Mouse (Mus musculus) lung, embryonic 14.5 days (tissue): Measurements from ENCODE around the gene Cacnb1. TPM values are rescaled to one million over a fixed set of nuclear protein-coding genes. Genes with fewer than 3 reads are reported as not detected.

ENCODE experiments used
- ATAC-seq: fragments of 200-750 bp; cut with Nextera tagmentation; 2 replicates; pipeline ENCODE4 v1.8.0; 2017; ENCODE audit warnings: mild to moderate bottlenecking, moderate TSS enrichment, moderate library complexity; ENCODE audit not compliant: insufficient read depth
- DNase-seq: peaks from one replicate; pipeline ENCODE4 v3.0.0-alpha.2; 2015
- H3K27ac ChIP-seq: fragments of 300-500 bp; sonication (generic); 2 replicates; pipeline ENCODE4 v1.5.1; 2014; ENCODE audit warnings: low read depth, mild to moderate bottlenecking, moderate library complexity
- H3K27me3 ChIP-seq: fragments of 300-500 bp; sonication (generic); 2 replicates; pipeline ENCODE4 v1.6.1; 2014; ENCODE audit warnings: low read length, control low read depth; ENCODE audit not compliant: insufficient read depth
- H3K36me3 ChIP-seq: fragments of 300-500 bp; sonication (generic); 2 replicates; pipeline ENCODE4 v1.6.1; 2014; ENCODE audit warnings: control low read depth; ENCODE audit not compliant: insufficient read depth
- H3K4me1 ChIP-seq: fragments of 300-500 bp; sonication (generic); 2 replicates; pipeline ENCODE4 v1.6.1; 2014; ENCODE audit warnings: antibody characterized with exemption, control low read depth; ENCODE audit not compliant: insufficient read depth
- H3K4me2 ChIP-seq: fragments of 300-500 bp; sonication (generic); 2 replicates; pipeline ENCODE4 v1.6.1; 2014; ENCODE audit warnings: mild to moderate bottlenecking
- H3K4me3 ChIP-seq: fragments of 300-500 bp; sonication (generic); 2 replicates; pipeline ENCODE4 v1.5.1; 2014; ENCODE audit warnings: low read depth, low read length
- H3K9ac ChIP-seq: fragments of 300-500 bp; sonication (generic); 2 replicates; pipeline ENCODE4 v1.6.1; 2014
- H3K9me3 ChIP-seq: fragments of 300-500 bp; sonication (generic); 2 replicates; pipeline ENCODE4 v1.6.1; 2016; ENCODE audit warnings: low read depth, low read length, control low read depth
- CTCF ChIP-seq: IDR thresholded peaks from 2 replicates; pipeline ENCODE4 v1.5.1; 2016; ENCODE audit warnings: antibody characterized with exemption, low read depth
- WGBS: fragments of 180-500 bp; shearing (Covaris S2); extraction: QIAGEN DNeasy Blood & Tissue Kit; methylation state at CpG from one replicate; pipeline ENCODE4 v1.1.7; 2014; 5-methylcytosine and 5-hydroxymethylcytosine counted together
- polyA plus RNA-seq: library from polyadenylated mRNA; unstranded; fragments of >200 nt; fragmentation: Nextera tagmentation; extraction: Ambion mirVana; gene quantifications from 2 replicates; pipeline ENCODE4 v1.2.1, GENCODE M21; 2014

The Cacnb1 gene
- polyA plus RNA-seq, 1 experiment from 2014 or later = 5.5 TPM

DNA sequence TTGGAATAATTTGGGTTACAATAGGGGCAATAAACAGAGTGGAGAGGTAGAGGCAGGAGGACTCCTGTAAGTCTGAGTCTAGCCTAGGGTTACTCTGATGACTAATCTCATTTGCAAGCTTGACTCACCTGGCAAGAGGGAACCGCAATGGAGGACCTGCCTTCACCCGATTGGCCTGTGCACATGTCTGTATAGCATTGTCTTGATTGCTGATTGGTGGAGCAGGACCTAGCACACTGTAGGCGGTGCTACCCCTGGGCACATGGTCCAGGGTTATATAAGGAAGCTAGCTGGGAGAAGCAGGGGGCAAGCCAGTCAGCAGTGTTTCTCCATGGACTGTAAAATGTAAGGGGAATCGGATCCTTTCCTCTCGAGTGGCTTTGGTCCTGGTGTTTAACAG lies 35.2 kb upstream of the Cacnb1 start:
- 0 out of 2 replicates have a peak, but pooled peaks have one; percentile 50 for ATAC-seq
- Histone ChIP-seq H3K4me2 (no peak overlapping the region), H3K27me3 (peaks cover 14% of the 10 kb centered on the region), H3K36me3 (no peaks in the 10 kb centered on the region), H3K9me3 (no peaks in the 10 kb centered on the region), H3K9ac (no peak overlapping the region), H3K4me1 (no peaks in the 10 kb centered on the region), H3K4me3 (no peak overlapping the region), H3K27ac (no peak overlapping the region)
- TF ChIP-seq CTCF = no peak
- 83% methylated on average over 5 of the region's 5 CpGs for WGBS
- DNase-seq = no peak

DNA sequence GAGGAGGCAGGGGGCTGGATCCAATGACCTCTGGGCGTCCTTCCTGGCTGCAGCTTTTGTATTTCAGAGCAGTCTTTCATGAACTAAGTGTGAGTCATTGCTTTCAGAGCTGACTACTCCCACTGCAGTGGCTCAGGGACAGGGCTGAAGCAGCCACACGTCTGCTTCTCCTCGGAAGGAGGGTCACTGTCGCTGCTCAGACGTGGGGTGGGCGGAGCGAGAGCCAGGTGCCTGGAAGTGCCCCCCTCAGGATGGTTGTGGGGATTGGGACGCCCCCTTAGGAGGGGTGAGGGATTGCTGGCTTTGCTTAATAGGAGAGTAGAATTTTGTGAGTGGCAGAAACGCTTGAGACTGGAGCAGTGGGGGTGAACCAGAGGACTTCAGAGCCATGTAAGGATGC lies 34.6 kb upstream of the Cacnb1 start:
- no peak for ATAC-seq
- peaks cover 20% of the 10 kb centered on the region for H3K27me3 ChIP-seq
- no peak overlapping the region for H3K9ac ChIP-seq
- H3K36me3 ChIP-seq = no peaks in the 10 kb centered on the region
- no peak overlapping the region for H3K4me3 ChIP-seq
- 22% methylated on average over 9 of the region's 9 CpGs for WGBS
- TF ChIP-seq CTCF = no peak
- no peak overlapping the region for H3K27ac ChIP-seq
- H3K4me2 ChIP-seq = no peak overlapping the region
- H3K4me1 ChIP-seq = no peaks in the 10 kb centered on the region
- DNase-seq = no peak
- no peaks in the 10 kb centered on the region for H3K9me3 ChIP-seq

- Histone ChIP-seq H3K9ac (peak within 1 kb of the TSS; percentile 27), H3K36me3 (no peaks in the 10 kb centered on the region), H3K4me2 (peak within 1 kb of the TSS; percentile 68), H3K9me3 (no peaks in the 10 kb centered on the region), H3K4me3 (peak within 1 kb of the TSS; percentile 41), H3K27me3 (peaks cover 47% of the 10 kb centered on the region), H3K27ac (no peak within 1 kb of the TSS), H3K4me1 (no peaks in the 10 kb centered on the region)
- peak; percentile 91 for ATAC-seq
- WGBS = under 1% methylated on average over 46 of the region's 48 CpGs
- peak; percentile 88 for DNase-seq
- TF ChIP-seq CTCF = no peak
These were observed 30.4 kb upstream of the Cacnb1 start, which contains the start of gene Stac2 for GRCm38 (mm10) chr11:98052989-98053834. Stac2 (minus strand) TSS chr11:98053462.

GRCm38 (mm10) chr11:98052129-98052988 lies 29.5 kb upstream of the Cacnb1 start:
- no peaks in the 10 kb centered on the region for H3K36me3 ChIP-seq

DNA sequence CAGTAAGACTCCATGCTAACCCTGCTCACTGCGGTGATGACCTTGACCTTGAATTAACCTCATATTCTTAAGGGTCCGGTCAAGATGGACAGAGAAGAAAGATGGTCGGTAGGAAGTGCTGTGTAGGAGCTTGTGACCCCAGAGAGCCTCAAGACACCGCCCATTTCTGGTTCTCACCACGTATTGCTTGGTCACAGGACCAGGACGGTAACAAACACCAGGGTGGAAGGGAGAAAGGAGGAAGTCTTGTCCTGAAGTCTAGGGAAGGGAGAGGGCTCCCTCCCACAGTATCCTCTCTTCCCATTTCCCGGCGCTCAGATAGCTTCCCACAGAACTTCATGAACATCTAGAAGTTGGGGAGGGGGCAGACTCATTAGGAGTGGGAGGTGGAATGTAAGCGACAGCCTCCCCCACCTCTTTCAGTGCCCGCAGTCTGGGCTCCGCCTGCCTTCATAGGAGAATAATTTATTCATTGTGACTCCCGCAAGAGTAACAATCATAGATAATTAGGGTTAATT lies 28.8 kb upstream of the Cacnb1 start:
- H3K4me3 ChIP-seq = peak overlapping the region; percentile 41
- peaks cover 47% of the 10 kb centered on the region for H3K27me3 ChIP-seq
- H3K36me3 ChIP-seq = no peaks in the 10 kb centered on the region
- H3K4me2 ChIP-seq = peak overlapping the region; percentile 68
- no peak overlapping the region for H3K9ac ChIP-seq
- WGBS = 4% methylated on average over 12 of the region's 12 CpGs
- DNase-seq (no peak), ATAC-seq (no peak)
- no peaks in the 10 kb centered on the region for H3K9me3 ChIP-seq
- no peaks in the 10 kb centered on the region for H3K4me1 ChIP-seq
- no peak overlapping the region for H3K27ac ChIP-seq
- TF ChIP-seq CTCF = no peak

More at GRCm38 (mm10) chr11:98052129-98052988, 29.5 kb upstream of the Cacnb1 start:
- no peaks in the 10 kb centered on the region for H3K4me1 ChIP-seq
- H3K4me3 ChIP-seq = peak overlapping the region; percentile 41
- H3K9ac ChIP-seq = peak overlapping the region; percentile 27
- ATAC-seq (peak; percentile 19; the same call in 1 of the 2 replicates), DNase-seq (peak; percentile 37)
- under 1% methylated on average over 83 of the region's 83 CpGs for WGBS
- no peaks in the 10 kb centered on the region for H3K9me3 ChIP-seq
- peaks cover 47% of the 10 kb centered on the region for H3K27me3 ChIP-seq
- no peak overlapping the region for H3K27ac ChIP-seq
- no peak for TF ChIP-seq CTCF
- H3K4me2 ChIP-seq = peak overlapping the region; percentile 68

- peaks cover 47% of the 10 kb centered on the region for H3K27me3 ChIP-seq
- H3K9me3 ChIP-seq = no peaks in the 10 kb centered on the region
- no CpG with 5 or more reads among the region's 2 CpGs for WGBS
- no peaks in the 10 kb centered on the region for H3K36me3 ChIP-seq
- H3K4me3 ChIP-seq = no peak overlapping the region
- no peak overlapping the region for H3K4me2 ChIP-seq
- no peak for TF ChIP-seq CTCF
- no peaks in the 10 kb centered on the region for H3K4me1 ChIP-seq
- H3K27ac ChIP-seq = no peak overlapping the region
- H3K9ac ChIP-seq = no peak overlapping the region
- no peak for ATAC-seq
- no peak for DNase-seq
These were observed 28.1 kb upstream of the Cacnb1 start for GRCm38 (mm10) chr11:98050940-98051339.

DNA sequence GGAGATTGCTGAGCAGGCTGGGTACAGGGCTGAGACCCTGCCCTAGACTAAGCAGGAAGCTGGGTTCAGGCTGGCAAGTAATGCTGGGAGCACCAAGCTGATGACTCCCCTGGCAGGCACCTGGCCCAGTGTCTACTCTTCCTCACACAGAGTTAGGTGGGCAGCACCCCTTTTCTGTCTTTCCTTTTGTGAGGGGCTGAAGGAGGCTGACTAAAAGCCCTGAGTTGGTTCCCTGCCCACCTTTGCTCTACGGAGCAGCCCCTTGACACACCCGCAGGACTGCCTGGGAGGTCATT lies 27.6 kb upstream of the Cacnb1 start:
- ATAC-seq (no peak), DNase-seq (no peak)
- no peak overlapping the region for H3K4me2 ChIP-seq
- H3K4me1 ChIP-seq = no peaks in the 10 kb centered on the region
- H3K9ac ChIP-seq = no peak overlapping the region
- TF ChIP-seq CTCF = no peak
- H3K27me3 ChIP-seq = peaks cover 47% of the 10 kb centered on the region
- no peaks in the 10 kb centered on the region for H3K36me3 ChIP-seq
- 32% methylated on average over 2 of the region's 2 CpGs for WGBS
- H3K27ac ChIP-seq = no peak overlapping the region
- H3K9me3 ChIP-seq = no peaks in the 10 kb centered on the region
- H3K4me3 ChIP-seq = no peak overlapping the region
